Mouse (Mus musculus) midbrain, embryonic 12.5 days (tissue): ENCODE measurements around the gene Raver1. TPM values are rescaled to one million over a fixed set of nuclear protein-coding genes. Genes with fewer than 3 reads are reported as not detected.
A peak's percentile ranks its signal among the peaks of the same experiment; 100 is the strongest.

ENCODE experiments used
- ATAC-seq: fragments of 200-750 bp; cut with Nextera tagmentation; 2 replicates; pipeline ENCODE4 v1.8.0; 2017; ENCODE audit warnings: low read depth, moderate TSS enrichment, moderate library complexity; ENCODE audit not compliant: low FRiP score
- H3K27ac ChIP-seq: fragments of 300-500 bp; sonication (generic); replicated peaks from 2 replicates; pipeline ENCODE4 v1.5.1; 2016; ENCODE audit warnings: mild to moderate bottlenecking
- H3K27me3 ChIP-seq: fragments of 300-500 bp; sonication (generic); 2 replicates; pipeline ENCODE4 v1.6.1; 2016; ENCODE audit warnings: mild to moderate bottlenecking
- H3K36me3 ChIP-seq: fragments of 300-500 bp; sonication (generic); 2 replicates; pipeline ENCODE4 v1.6.1; 2016
- H3K4me1 ChIP-seq: fragments of 300-500 bp; sonication (generic); 2 replicates; pipeline ENCODE4 v1.6.1; 2016
- H3K4me2 ChIP-seq: fragments of 300-500 bp; sonication (generic); replicated peaks from 2 replicates; pipeline ENCODE4 v1.6.1; 2016; ENCODE audit warnings: mild to moderate bottlenecking, moderate library complexity
- H3K4me3 ChIP-seq: fragments of 300-500 bp; sonication (generic); 2 replicates; pipeline ENCODE4 v1.5.1; 2016; ENCODE audit warnings: mild to moderate bottlenecking
- H3K9ac ChIP-seq: fragments of 300-500 bp; sonication (generic); replicated peaks from 2 replicates; pipeline ENCODE4 v1.6.1; 2016; ENCODE audit warnings: mild to moderate bottlenecking, moderate library complexity
- H3K9me3 ChIP-seq: fragments of 300-500 bp; sonication (generic); 2 replicates; pipeline ENCODE4 v1.6.1; 2016; ENCODE audit warnings: mild to moderate bottlenecking
- WGBS: fragments of 180-500 bp; shearing (Covaris S2); methylation state at CpG from one replicate; pipeline ENCODE4 v1.1.7; 2016; 5-methylcytosine and 5-hydroxymethylcytosine counted together
- polyA plus RNA-seq: library from polyadenylated mRNA; unstranded; fragments of >200 nt; fragmentation: Nextera tagmentation; extraction: Ambion mirVana; gene quantifications from 2 replicates; pipeline ENCODE4 v1.2.1, GENCODE M21; 2016

Gene Raver1
- polyA plus RNA-seq, 1 experiment from 2014 or later, result 66.7 TPM

DNA sequence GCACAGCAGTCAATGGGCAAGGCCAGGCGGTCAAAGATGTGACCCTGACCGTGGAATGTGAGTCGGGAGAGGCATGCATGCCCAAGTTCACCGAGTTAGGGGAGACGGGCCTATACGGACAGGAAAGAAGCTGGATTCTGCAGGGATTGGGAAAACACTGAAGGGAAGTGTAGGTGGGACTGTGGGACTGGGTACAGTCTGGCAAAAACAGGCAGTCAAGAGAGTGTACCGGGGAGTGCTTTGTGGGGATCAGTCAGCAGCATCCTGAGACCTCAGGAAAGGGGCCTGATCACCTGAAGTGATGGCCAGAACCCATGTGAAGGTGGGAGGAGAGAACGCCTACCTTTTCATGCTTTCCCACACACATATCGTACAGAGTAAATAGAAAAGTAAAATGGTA lies 56.2 kb downstream of the Raver1 start:
- ATAC-seq, result no peak
- no peaks in the 10 kb centered on the region for H3K36me3 ChIP-seq
- WGBS, result 18% methylated on average over 9 of the region's 9 CpGs
- no peak overlapping the region for H3K4me2 ChIP-seq
- H3K4me3 ChIP-seq, result no peak overlapping the region
- no peak overlapping the region for H3K9ac ChIP-seq
- H3K27me3 ChIP-seq, result peaks cover 99% of the 10 kb centered on the region
- H3K27ac ChIP-seq, result no peak overlapping the region
- H3K9me3 ChIP-seq, result no peaks in the 10 kb centered on the region
- peaks cover 38% of the 10 kb centered on the region for H3K4me1 ChIP-seq

DNA sequence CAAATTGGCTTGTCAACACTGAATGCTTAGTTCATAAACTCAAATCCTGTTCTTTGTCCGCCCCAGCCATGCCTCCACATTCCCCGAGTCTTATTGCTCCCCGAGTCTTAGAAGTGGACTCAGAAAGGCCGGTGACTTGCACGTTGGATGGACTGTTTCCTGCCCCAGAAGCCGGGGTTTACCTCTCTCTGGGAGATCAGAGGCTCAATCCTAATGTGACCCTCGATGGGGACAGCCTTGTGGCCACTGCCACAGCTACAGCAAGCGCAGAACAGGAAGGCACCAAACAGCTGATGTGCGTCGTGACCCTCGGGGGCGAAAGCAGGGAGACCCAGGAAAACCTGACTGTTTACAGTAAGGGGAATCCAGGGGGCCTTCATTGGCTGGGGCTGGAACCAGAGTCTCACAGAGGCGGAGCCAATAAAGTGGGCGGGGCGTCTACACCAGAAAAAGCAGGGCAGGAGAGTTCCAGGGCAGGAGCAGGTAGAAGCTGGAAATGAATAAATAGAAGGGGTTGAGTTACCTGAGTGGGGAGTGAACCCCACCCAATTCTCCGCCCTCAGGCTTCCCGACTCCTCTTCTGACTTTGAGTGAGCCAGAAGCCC lies 57.2 kb downstream of the Raver1 start:
- H3K4me2 ChIP-seq, result no peak overlapping the region
- no peak overlapping the region for H3K27ac ChIP-seq
- peaks cover 39% of the 10 kb centered on the region for H3K4me1 ChIP-seq
- H3K9me3 ChIP-seq, result no peaks in the 10 kb centered on the region
- no peak overlapping the region for H3K9ac ChIP-seq
- H3K4me3 ChIP-seq, result no peak overlapping the region
- peaks cover 99% of the 10 kb centered on the region for H3K27me3 ChIP-seq
- 3% methylated on average over 17 of the region's 17 CpGs for WGBS
- ATAC-seq, result no peak
- H3K36me3 ChIP-seq, result no peaks in the 10 kb centered on the region

DNA sequence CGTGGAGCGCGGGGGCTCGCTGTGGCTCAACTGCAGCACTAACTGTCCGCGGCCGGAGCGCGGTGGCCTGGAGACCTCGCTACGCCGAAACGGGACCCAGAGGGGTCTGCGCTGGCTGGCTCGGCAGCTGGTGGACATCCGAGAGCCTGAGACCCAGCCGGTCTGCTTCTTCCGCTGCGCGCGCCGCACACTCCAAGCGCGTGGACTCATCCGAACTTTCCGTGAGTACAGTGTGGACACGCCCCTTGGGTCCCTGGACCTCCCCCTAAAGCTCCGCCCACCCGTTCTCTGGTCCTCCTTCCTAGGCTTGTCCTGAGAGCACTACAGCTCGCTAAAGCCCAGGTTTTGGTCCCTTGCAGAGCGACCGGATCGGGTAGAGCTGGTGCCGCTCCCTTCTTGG lies 58.7 kb downstream of the Raver1 start:
- no peak overlapping the region for H3K9ac ChIP-seq
- WGBS, result 1% methylated on average over 34 of the region's 34 CpGs
- ATAC-seq, result no peak

DNA sequence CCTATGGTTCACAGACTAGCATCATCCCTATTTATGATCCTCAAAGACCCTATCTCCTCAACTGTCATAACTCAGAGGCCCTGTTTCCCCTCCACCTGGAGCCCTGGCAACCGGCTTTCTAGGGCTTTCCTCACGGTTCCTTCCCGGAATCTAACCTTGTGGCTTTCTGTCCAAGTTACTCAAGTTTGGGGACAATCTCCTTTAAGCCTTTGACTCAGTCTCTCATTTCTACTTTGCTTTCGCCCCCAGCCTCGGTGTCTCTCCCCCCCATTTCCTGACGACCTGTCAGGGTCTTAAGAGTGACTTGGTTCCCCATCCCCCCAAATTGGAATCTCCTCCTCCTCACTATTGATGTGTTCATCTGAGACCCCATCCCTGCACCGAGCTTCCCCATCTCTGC lies 59.3 kb downstream of the Raver1 start:
- peaks cover 99% of the 10 kb centered on the region for H3K27me3 ChIP-seq
- 2% methylated on average over 7 of the region's 7 CpGs for WGBS
- H3K27ac ChIP-seq, result no peak overlapping the region
- no peak for ATAC-seq
- H3K36me3 ChIP-seq, result no peaks in the 10 kb centered on the region
- H3K4me2 ChIP-seq, result peak overlapping the region; percentile 75
- no peaks in the 10 kb centered on the region for H3K9me3 ChIP-seq
- 0 out of 2 replicates have a peak overlapping the region, but pooled peaks have one; percentile 50 for H3K9ac ChIP-seq
- peak overlapping the region; percentile 46 for H3K4me3 ChIP-seq
- H3K4me1 ChIP-seq, result peaks cover 42% of the 10 kb centered on the region

More for the DNA sequence above, 58.7 kb downstream of the Raver1 start:
- H3K27ac ChIP-seq, result no peak overlapping the region
- no peaks in the 10 kb centered on the region for H3K9me3 ChIP-seq
- peaks cover 45% of the 10 kb centered on the region for H3K4me1 ChIP-seq
- peak overlapping the region; percentile 46 for H3K4me3 ChIP-seq
- peaks cover 99% of the 10 kb centered on the region for H3K27me3 ChIP-seq
- no peaks in the 10 kb centered on the region for H3K36me3 ChIP-seq
- H3K4me2 ChIP-seq, result peak overlapping the region; percentile 59

GRCm38 (mm10) chr9:21031896-21032351 lies 59.9 kb downstream of the Raver1 start, which contains the start of gene Icam5:
Gene Icam5, plus strand, starts transcription at chr9:21032073.
- ATAC-seq, result peak; percentile 31
- peak within 1 kb of the TSS; percentile 46 for H3K4me3 ChIP-seq
- no peak within 1 kb of the TSS for H3K27ac ChIP-seq
- H3K36me3 ChIP-seq, result no peaks in the 10 kb centered on the region
- no peaks in the 10 kb centered on the region for H3K9me3 ChIP-seq
- under 1% methylated on average over 35 of the region's 35 CpGs for WGBS
- peak within 1 kb of the TSS; percentile 75 for H3K4me2 ChIP-seq
- H3K4me1 ChIP-seq, result peaks cover 38% of the 10 kb centered on the region
- H3K27me3 ChIP-seq, result peaks cover 99% of the 10 kb centered on the region
- peak within 1 kb of the TSS; percentile 50 for H3K9ac ChIP-seq

GRCm38 (mm10) chr9:21031251-21031895 lies 60.4 kb downstream of the Raver1 start:
- Histone ChIP-seq H3K27ac (no peak overlapping the region), H3K27me3 (peaks cover 99% of the 10 kb centered on the region), H3K4me1 (peaks cover 38% of the 10 kb centered on the region), H3K4me3 (peak overlapping the region; percentile 46), H3K4me2 (peak overlapping the region; percentile 75), H3K9ac (peak overlapping the region; percentile 50), H3K9me3 (no peaks in the 10 kb centered on the region), H3K36me3 (no peaks in the 10 kb centered on the region)
- WGBS, result under 1% methylated on average over 36 of the region's 36 CpGs
- peak; percentile 55 for ATAC-seq

- Histone ChIP-seq H3K27ac (no peak overlapping the region), H3K9ac (no peak overlapping the region), H3K4me1 (peaks cover 38% of the 10 kb centered on the region), H3K4me3 (peak overlapping the region; percentile 46), H3K4me2 (peak overlapping the region; percentile 75), H3K27me3 (peaks cover 98% of the 10 kb centered on the region), H3K9me3 (no peaks in the 10 kb centered on the region), H3K36me3 (no peaks in the 10 kb centered on the region)
- 0% methylated on average over 13 of the region's 13 CpGs for WGBS
- ATAC-seq, result 0 out of 2 replicates have a peak, but pooled peaks have one; percentile 39
These were observed 61.0 kb downstream of the Raver1 start for GRCm38 (mm10) chr9:21030781-21031250.

DNA sequence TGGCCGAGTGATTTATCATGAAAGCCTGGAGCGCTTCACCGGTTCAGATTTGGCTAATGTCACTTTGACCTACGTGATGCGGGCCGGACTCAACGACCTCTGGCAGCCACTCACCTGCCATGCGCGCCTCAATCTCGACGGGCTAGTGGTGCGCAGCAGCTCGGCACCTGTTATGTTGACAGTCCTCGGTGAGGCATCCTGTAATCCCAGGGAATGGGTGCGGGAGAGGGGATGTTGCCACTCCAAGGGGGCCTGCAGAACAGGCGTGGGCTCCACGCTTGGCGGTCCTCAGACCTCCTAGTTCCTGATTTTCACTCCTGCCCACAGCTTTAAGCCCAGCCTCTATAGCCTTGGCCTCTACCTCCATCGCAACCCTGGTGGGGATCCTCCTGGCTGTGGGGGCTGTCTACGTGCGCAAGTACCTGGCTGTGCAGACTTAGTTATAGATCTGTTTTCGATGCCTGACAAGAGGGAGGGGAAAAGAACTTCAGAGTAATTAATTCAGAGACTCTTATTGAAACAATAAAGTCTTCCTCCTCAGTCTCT lies 61.7 kb downstream of the Raver1 start:
- WGBS, result 22% methylated on average over 22 of the region's 22 CpGs
- no peak for ATAC-seq
- Histone ChIP-seq H3K4me2 (peak overlapping the region; percentile 51; the same call in 1 of the 2 replicates), H3K9ac (no peak overlapping the region), H3K4me1 (peaks cover 38% of the 10 kb centered on the region), H3K27me3 (peaks cover 98% of the 10 kb centered on the region), H3K9me3 (no peaks in the 10 kb centered on the region), H3K27ac (no peak overlapping the region), H3K4me3 (0 out of 2 replicates have a peak overlapping the region, but pooled peaks have one; percentile 34), H3K36me3 (no peaks in the 10 kb centered on the region)

DNA sequence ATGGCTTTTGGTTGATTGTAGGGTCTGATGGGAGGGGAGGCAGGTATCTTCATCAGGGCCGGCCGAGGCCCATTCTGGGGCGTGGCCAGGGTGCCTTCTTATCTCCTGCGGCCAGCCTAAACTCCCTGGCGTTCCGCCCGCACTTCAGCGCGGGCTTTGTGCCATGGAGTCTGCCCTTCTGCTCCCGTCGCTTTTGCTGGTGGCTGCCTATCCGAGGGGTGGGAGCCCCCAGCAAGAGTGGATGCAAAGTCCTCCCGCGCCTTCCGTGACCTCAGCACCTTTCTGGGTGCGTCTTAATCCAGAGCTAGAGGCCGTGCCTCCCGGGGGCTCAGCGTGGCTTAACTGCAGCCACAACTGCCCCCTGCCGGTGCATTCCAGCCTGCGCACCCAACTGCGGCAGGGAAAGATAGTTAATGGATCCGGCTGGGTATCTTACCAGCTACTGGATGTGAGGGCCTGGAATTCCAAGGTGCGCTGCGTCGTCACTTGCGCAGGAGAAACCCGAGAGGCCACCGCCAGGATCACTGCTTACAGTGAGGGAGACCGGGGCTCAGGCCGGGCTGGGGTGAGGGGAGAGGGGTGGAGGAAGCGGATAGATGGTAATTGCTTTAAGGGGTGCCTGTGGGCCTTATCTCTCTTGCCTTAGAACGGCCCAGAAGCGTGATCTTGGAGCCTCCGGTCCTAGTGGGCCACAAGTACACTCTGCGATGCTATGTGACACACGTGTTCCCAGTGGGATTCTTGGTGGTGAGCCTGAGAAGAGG lies 62.3 kb downstream of the Raver1 start, which contains the start of gene Icam4:
TSS of gene Icam4 (plus strand) at position 83 of the 764 bp plus-strand sequence.
- ATAC-seq, result 0 out of 2 replicates have a peak, but pooled peaks have one; percentile 13
- WGBS, result 2% methylated on average over 36 of the region's 37 CpGs
- H3K4me3 ChIP-seq, result peak within 1 kb of the TSS; percentile 34
- H3K36me3 ChIP-seq, result no peaks in the 10 kb centered on the region
- peaks cover 95% of the 10 kb centered on the region for H3K27me3 ChIP-seq
- H3K27ac ChIP-seq, result no peak within 1 kb of the TSS
- no peak within 1 kb of the TSS for H3K9ac ChIP-seq
- H3K4me1 ChIP-seq, result peaks cover 38% of the 10 kb centered on the region
- H3K9me3 ChIP-seq, result no peaks in the 10 kb centered on the region
- H3K4me2 ChIP-seq, result peak within 1 kb of the TSS; percentile 51

DNA sequence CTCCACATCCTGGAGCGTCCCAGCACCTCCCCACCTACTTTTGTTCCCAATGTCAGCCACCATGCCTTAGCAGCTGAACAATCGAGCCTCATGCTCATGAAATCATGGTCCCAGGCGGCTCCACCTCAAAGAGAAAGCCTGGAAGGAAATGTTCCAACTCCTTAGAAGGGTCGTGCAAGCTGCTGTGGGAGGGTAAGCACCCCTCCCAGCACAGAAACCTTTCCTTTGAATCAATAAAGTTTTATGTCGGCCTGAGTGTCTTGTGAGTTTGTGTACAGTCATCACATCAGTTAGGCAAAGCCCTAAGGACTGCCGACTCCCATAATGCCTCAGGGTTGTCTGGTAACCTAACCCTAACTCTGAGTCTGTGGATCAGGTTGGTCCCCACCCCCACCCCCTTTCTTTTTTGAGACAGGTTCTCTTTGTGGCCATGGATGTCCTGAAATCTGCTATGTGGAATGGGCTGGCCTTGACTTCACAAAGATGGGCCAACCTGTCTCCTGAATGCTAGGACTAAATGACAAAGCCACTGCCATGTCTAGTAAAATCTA lies 63.2 kb downstream of the Raver1 start:
- 72% methylated on average over 6 of the region's 6 CpGs for WGBS
- Histone ChIP-seq H3K4me2 (no peak overlapping the region), H3K27me3 (peaks cover 87% of the 10 kb centered on the region), H3K4me1 (peaks cover 37% of the 10 kb centered on the region), H3K9ac (no peak overlapping the region), H3K4me3 (no peak overlapping the region), H3K27ac (no peak overlapping the region), H3K9me3 (no peaks in the 10 kb centered on the region), H3K36me3 (no peaks in the 10 kb centered on the region)
- ATAC-seq, result no peak

- Histone ChIP-seq H3K9me3 (no peaks in the 10 kb centered on the region), H3K4me3 (no peak overlapping the region), H3K27me3 (peaks cover 79% of the 10 kb centered on the region), H3K4me2 (no peak overlapping the region), H3K36me3 (no peaks in the 10 kb centered on the region), H3K9ac (no peak overlapping the region), H3K27ac (no peak overlapping the region), H3K4me1 (peaks cover 29% of the 10 kb centered on the region)
- 56% methylated on average over 8 of the region's 8 CpGs for WGBS
- no peak for ATAC-seq
These were observed 64.0 kb downstream of the Raver1 start for GRCm38 (mm10) chr9:21027774-21028290.
